8 mouse cellular contexts compared by ENCODE assay signal in genomic region chr6:39724071-39724470, GRCm38 (mm10). TPM values are rescaled to one million over a fixed set of nuclear protein-coding genes. Genes with fewer than 3 reads are reported as not detected.
DNase-seq lines count a peak whose midpoint lies in the region; ATAC-seq and TF ChIP-seq lines count a peak whose summit lies in the region.

No protein-coding gene starts in this region.

- peaks cover 22% of the 10 kb centered on the region for H3K4me1 ChIP-seq in heart, embryonic 12.5 days (replicated peaks)
- peaks cover 8 to 45% of the 10 kb centered on the region in 2 experiments; a peak in 3 of 4 replicates for H3K4me1 ChIP-seq in CH12.LX (ENCODE audit: control insufficient read depth in 1 of 2, insufficient read depth in 2 of 2)
- H3K4me1 ChIP-seq in embryonic facial prominence, embryonic 11.5 days (ENCODE audit: control insufficient read depth, insufficient read depth, low read length), result no peaks in the 10 kb centered on the region
- H3K4me1 ChIP-seq in intestine, embryonic 14.5 days (replicated peaks; ENCODE audit: control insufficient read depth, insufficient read depth, low read length), result peaks cover 20% of the 10 kb centered on the region
- peaks cover 10% of the 10 kb centered on the region for H3K4me1 ChIP-seq in midbrain, postnatal 0 days (ENCODE audit: insufficient read depth, low read length)

- TF ChIP-seq EP300 in CH12.LX (IDR thresholded peaks at IDR 0.05; ENCODE audit: low read length), result no peak

- no peak for DNase-seq in heart, adult 8-10 months (ENCODE audit: low spot score)
- DNase-seq in CH12.LX (ENCODE audit: extremely low read depth), result peak; percentile 12
- peak; percentile 8 for DNase-seq in embryonic facial prominence, embryonic 11.5 days (ENCODE audit: low spot score)
- DNase-seq in intestine, embryonic 14.5 days (ENCODE audit: low spot score), result no peak
- DNase-seq in midbrain, postnatal 0 days (ENCODE audit: low spot score), result no peak
- no peak for DNase-seq in frontal cortex, postnatal 14 days (ENCODE audit: low spot score in 2 of 2)

- H3K9me3 ChIP-seq in heart, embryonic 12.5 days (replicated peaks), result no peaks in the 10 kb centered on the region
- no peaks in the 10 kb centered on the region for H3K9me3 ChIP-seq in CH12.LX (replicated peaks; ENCODE audit: low read length)
- H3K9me3 ChIP-seq in embryonic facial prominence, embryonic 11.5 days (replicated peaks; ENCODE audit: control insufficient read depth, low read length), result no peaks in the 10 kb centered on the region
- H3K9me3 ChIP-seq in intestine, embryonic 14.5 days (ENCODE audit: control insufficient read depth, low read length), result no peaks in the 10 kb centered on the region
- H3K9me3 ChIP-seq in midbrain, postnatal 0 days (ENCODE audit: low read length), result no peaks in the 10 kb centered on the region

- H3K36me3 ChIP-seq in heart, embryonic 12.5 days, result no peaks in the 10 kb centered on the region
- peaks cover 0 to 3% of the 10 kb centered on the region in 2 experiments for H3K36me3 ChIP-seq in CH12.LX (replicated peaks in 1 of 2; ENCODE audit: control insufficient read depth in 1 of 2, insufficient read depth in 1 of 2, low read length in 1 of 2)
- no peaks in the 10 kb centered on the region for H3K36me3 ChIP-seq in embryonic facial prominence, embryonic 11.5 days (replicated peaks; ENCODE audit: control insufficient read depth, insufficient read depth, low read depth, low read length)
- no peaks in the 10 kb centered on the region for H3K36me3 ChIP-seq in intestine, embryonic 14.5 days (ENCODE audit: control insufficient read depth, insufficient read depth, low read length)
- H3K36me3 ChIP-seq in midbrain, postnatal 0 days (ENCODE audit: insufficient read depth, low read length), result no peaks in the 10 kb centered on the region

- H3K4me3 ChIP-seq in heart, embryonic 12.5 days, result peak overlapping the region; percentile 72
- peak overlapping the region; percentile 77 to 97 (median 92) for H3K4me3 ChIP-seq in CH12.LX (replicated peaks in 1 of 3; ENCODE audit: low read depth in 2 of 3, low read length in 2 of 3, poor library complexity in 1 of 3)
- H3K4me3 ChIP-seq in embryonic facial prominence, embryonic 11.5 days (ENCODE audit: low read depth, low read length), result peak overlapping the region; percentile 84
- H3K4me3 ChIP-seq in intestine, embryonic 14.5 days (ENCODE audit: low read depth, low read length), result peak overlapping the region; percentile 89
- peak overlapping the region; percentile 96 for H3K4me3 ChIP-seq in midbrain, postnatal 0 days (ENCODE audit: low read depth, low read length)

- no peak for TF ChIP-seq RAD21 in CH12.LX (IDR thresholded peaks at IDR 0.05; ENCODE audit: low read depth, low read length)

- H3K4me2 ChIP-seq in heart, embryonic 12.5 days, result peak overlapping the region; percentile 83
- H3K4me2 ChIP-seq in CH12.LX (ENCODE audit: insufficient read depth, low read depth, poor library complexity, severe bottlenecking), result peak overlapping the region; percentile 92
- H3K4me2 ChIP-seq in embryonic facial prominence, embryonic 11.5 days (ENCODE audit: low read depth, low read length), result peak overlapping the region; percentile 79
- peak overlapping the region; percentile 95 for H3K4me2 ChIP-seq in intestine, embryonic 14.5 days (ENCODE audit: low read length)
- H3K4me2 ChIP-seq in midbrain, postnatal 0 days (ENCODE audit: low read depth, low read length, poor library complexity, severe bottlenecking), result peak overlapping the region; percentile 91

- in situ Hi-C loops in CH12.LX (cut with MboI; ENCODE audit: low pct_ligation_motif_present, low pct_unique_long_range_greater_than_20kb, low sequenced_read_pairs), result no loop called here

- no peak overlapping the region; the same call in 1 of the 2 replicates for H3K27ac ChIP-seq in heart, embryonic 12.5 days (ENCODE audit: poor library complexity, severe bottlenecking)
- no peak overlapping the region for H3K27ac ChIP-seq in CH12.LX (ENCODE audit: insufficient read depth, low read depth)
- H3K27ac ChIP-seq in embryonic facial prominence, embryonic 11.5 days (replicated peaks; ENCODE audit: low read depth, low read length), result no peak overlapping the region
- H3K27ac ChIP-seq in intestine, embryonic 14.5 days (ENCODE audit: low read depth), result peak overlapping the region; percentile 94; the same call in 1 of the 2 replicates
- peak overlapping the region; percentile 98; the same call in 1 of the 2 replicates for H3K27ac ChIP-seq in midbrain, postnatal 0 days (ENCODE audit: low read depth, low read length)

- no peak for TF ChIP-seq POLR2A in CH12.LX (IDR thresholded peaks at IDR 0.05; ENCODE audit: low read depth, low read length)

- no peak for TF ChIP-seq CTCF in CH12.LX (conservative IDR thresholded peaks at IDR 0.05 in 1 of 2, IDR thresholded peaks at IDR 0.05 in 1 of 2; ENCODE audit: low read depth in 2 of 2, low read length in 2 of 2)
- TF ChIP-seq CTCF in midbrain, postnatal 0 days (IDR thresholded peaks at IDR 0.05), result no peak

- 2% methylated on average over 7 of the region's 7 CpGs for WGBS in heart, embryonic 12.5 days
- 2% methylated on average over 7 of the region's 7 CpGs for WGBS in embryonic facial prominence, embryonic 11.5 days
- WGBS in intestine, embryonic 14.5 days, result under 1% methylated on average over 7 of the region's 7 CpGs
- 2% methylated on average over 7 of the region's 7 CpGs for WGBS in midbrain, postnatal 0 days

- H3K9ac ChIP-seq in heart, embryonic 12.5 days, result peak overlapping the region; percentile 89
- peak overlapping the region; percentile 61 for H3K9ac ChIP-seq in CH12.LX (ENCODE audit: insufficient read depth, low read depth)
- peak overlapping the region; percentile 95 for H3K9ac ChIP-seq in embryonic facial prominence, embryonic 11.5 days (replicated peaks; ENCODE audit: low read length)
- H3K9ac ChIP-seq in intestine, embryonic 14.5 days (ENCODE audit: low read length), result peak overlapping the region; percentile 81
- peak overlapping the region; percentile 93 for H3K9ac ChIP-seq in midbrain, postnatal 0 days (replicated peaks; ENCODE audit: low read length, poor library complexity, severe bottlenecking)

- no peaks in the 10 kb centered on the region for H3K27me3 ChIP-seq in heart, embryonic 12.5 days (replicated peaks)
- H3K27me3 ChIP-seq in CH12.LX (replicated peaks), result no peaks in the 10 kb centered on the region
- H3K27me3 ChIP-seq in embryonic facial prominence, embryonic 11.5 days (ENCODE audit: control insufficient read depth, insufficient read depth, low read length), result no peaks in the 10 kb centered on the region
- H3K27me3 ChIP-seq in intestine, embryonic 14.5 days (replicated peaks; ENCODE audit: control insufficient read depth, insufficient read depth, low read length), result no peaks in the 10 kb centered on the region
- H3K27me3 ChIP-seq in midbrain, postnatal 0 days (ENCODE audit: insufficient read depth, low read length), result no peaks in the 10 kb centered on the region

- dilution Hi-C loops in CH12.LX (cut with MboI; ENCODE audit: extremely low pct_ligation_motif_present, extremely low pct_unique_long_range_greater_than_20kb, low sequenced_read_pairs), result no loop called here

- no peak for ATAC-seq in heart, embryonic 12.5 days (ENCODE audit: insufficient number of reproducible peaks, low FRiP score)
- ATAC-seq in embryonic facial prominence, embryonic 11.5 days (replicated peaks; ENCODE audit: insufficient number of reproducible peaks, low FRiP score, low TSS enrichment, low read depth), result no peak
- no peak for ATAC-seq in intestine, embryonic 14.5 days (replicated peaks; ENCODE audit: low FRiP score, low TSS enrichment, low read depth)
- no peak for ATAC-seq in midbrain, postnatal 0 days (ENCODE audit: low FRiP score)
- no peak for ATAC-seq in frontal cortex, adult (ENCODE audit: low TSS enrichment)

- peaks cover 28% of the 10 kb centered on the region for H3K79me2 ChIP-seq in CH12.LX (replicated peaks; ENCODE audit: control insufficient read depth, extremely low read depth, insufficient read depth, poor library complexity, severe bottlenecking)

TF ChIP-seq in CH12.LX, 34 proteins besides CTCF, POLR2A, EP300 and RAD21:
- TF ChIP-seq MYC (IDR thresholded peaks at IDR 0.05; ENCODE audit: low read depth, low read length) (no peak), RCOR1 (conservative IDR thresholded peaks at IDR 0.05; ENCODE audit: low read depth, low read length) (no peak), POLR2AphosphoS2 (IDR thresholded peaks at IDR 0.05; ENCODE audit: low read depth, low read length) (no peak), ZNF384 (IDR thresholded peaks at IDR 0.05; ENCODE audit: low read depth, low read length) (no peak), NELFE (IDR thresholded peaks at IDR 0.05; ENCODE audit: low read depth, low read length) (no peak), ETS1 (conservative IDR thresholded peaks at IDR 0.05; ENCODE audit: low read depth, low read length) (no peak), CHD2 (IDR thresholded peaks at IDR 0.05; ENCODE audit: low read length) (no peak), MAZ (IDR thresholded peaks at IDR 0.05; ENCODE audit: low read depth, low read length) (no peak), SIN3A (IDR thresholded peaks at IDR 0.05; ENCODE audit: low read length) (no peak), TBP (conservative IDR thresholded peaks at IDR 0.05; ENCODE audit: low read depth, low read length) (no peak), JUND (conservative IDR thresholded peaks at IDR 0.05; ENCODE audit: low read depth, low read length) (no peak), USF1 (IDR thresholded peaks at IDR 0.05; ENCODE audit: low read depth, low read length) (no peak), PAX5 (IDR thresholded peaks at IDR 0.05; ENCODE audit: low read length) (no peak), MAFK (IDR thresholded peaks at IDR 0.05; ENCODE audit: insufficient replicate concordance, low read length) (no peak), MAX (IDR thresholded peaks at IDR 0.05; ENCODE audit: low read length) (no peak)

RNA-seq across cellular contexts. Expression of gene Braf, which starts 1.2 kb away (rescaled TPM):
- polyA plus RNA-seq in heart, embryonic 12.5 days (2016; fragmentation: Nextera tagmentation; extraction: Ambion mirVana), result 14.6 and 16.0 TPM in 2 replicates
- 10 to 100 TPM; 14.9 to 16.4 (median 15.7) TPM for total RNA-seq in heart, adult 8-10 months (2022)
- total RNA-seq in CH12.LX (2012; rRNA removed), result 9.7 and 9.8 TPM in 2 replicates
- total RNA-seq in CH12.LX (2014; rRNA removed), result 10.9 and 11.2 TPM in 2 replicates
- 15.7 and 21.8 TPM in 2 replicates for polyA plus RNA-seq in CH12.LX (2012; ENCODE audit: insufficient read length, low read depth)
- polyA plus RNA-seq in embryonic facial prominence, embryonic 11.5 days (2014; fragmentation: Nextera tagmentation; extraction: Ambion mirVana), result 17.9 and 18.8 TPM in 2 replicates
- polyA plus RNA-seq in intestine, embryonic 14.5 days (2014; fragmentation: Nextera tagmentation; extraction: Ambion mirVana), result 14.7 and 16.1 TPM in 2 replicates
- 46.0 and 48.0 TPM in 2 replicates for total RNA-seq in midbrain, postnatal 0 days (2014; rRNA removed)
- 14.4 and 17.1 TPM in 2 replicates for polyA plus RNA-seq in midbrain, postnatal 0 days (2015; fragmentation: Nextera tagmentation; extraction: Ambion mirVana)

Comparison
In these comparisons a context has a peak if more than half of its experiments do, and no peak if none do; other contexts are left out.
1. H3K27ac ChIP-seq: peak in intestine, embryonic 14.5 days (single experiment) and midbrain, postnatal 0 days (single experiment); none in heart, embryonic 12.5 days (single experiment), CH12.LX (single experiment) and embryonic facial prominence, embryonic 11.5 days (single experiment).
2. DNase-seq: peak in CH12.LX (single experiment) and embryonic facial prominence, embryonic 11.5 days (single experiment); none in heart, adult 8-10 months (single experiment), intestine, embryonic 14.5 days (single experiment), midbrain, postnatal 0 days (single experiment) and frontal cortex, postnatal 14 days (0 of 2).
3. Peak in every context shown above with its lines, with median percentiles within 50 percentile points of each other: H3K4me2 ChIP-seq, H3K4me3 ChIP-seq and H3K9ac ChIP-seq.